Comparison of ENCODE assay signal across 12 mouse cellular contexts in the genomic region with DNA sequence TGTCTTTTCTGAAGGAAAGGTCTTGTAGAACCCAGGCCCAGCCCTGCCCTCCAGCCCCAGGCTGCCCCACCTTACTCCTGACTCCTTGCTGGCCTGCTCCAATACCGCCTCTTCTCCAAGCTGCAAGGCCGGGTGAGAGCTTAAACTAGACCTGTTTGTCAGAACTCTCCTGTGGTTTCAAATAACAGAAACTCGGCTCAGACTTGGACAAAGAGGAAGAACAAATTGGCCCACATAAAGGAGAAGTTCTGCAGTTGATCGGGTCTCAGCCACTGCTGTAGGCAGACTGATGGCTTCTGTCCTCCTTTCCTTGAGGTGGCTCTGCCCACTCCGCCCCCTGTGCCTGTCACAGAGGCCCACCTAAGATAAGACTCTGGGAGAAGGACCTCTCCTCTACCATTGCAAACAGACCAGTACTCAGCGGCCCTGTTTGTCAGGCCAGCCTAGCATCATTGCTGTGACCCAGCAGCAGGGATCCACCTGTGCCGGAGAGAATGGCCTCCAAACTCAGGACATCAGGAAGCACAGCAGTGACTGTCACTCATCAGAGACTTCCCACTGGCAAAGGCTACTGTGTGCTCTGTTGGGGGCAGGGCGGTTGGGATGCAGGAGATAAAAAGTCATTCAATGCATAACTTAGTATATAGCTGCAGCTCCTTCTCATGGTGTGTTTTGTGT.
DNase-seq lines count a peak whose midpoint lies in the region; ATAC-seq and TF ChIP-seq lines count a peak whose summit lies in the region.
"Had no signal": no experiment of that assay in that cellular context is flagged by ENCODE, and none has a peak within 500 bp of the region (broad histone marks: within the 10 kb centered on the region; RNA-seq: fewer than 3 reads in every experiment).

No protein-coding gene starts in this region.

- ATAC-seq in forebrain, embryonic 16.5 days: peak; percentile 19; the same call in 1 of the 2 replicates
- ATAC-seq in forebrain, embryonic 13.5 days: no peak
- ATAC-seq in lung, postnatal 0 days: no peak
- peak; percentile 91 for ATAC-seq in granulocyte monocyte progenitor cell, adult 5-6 weeks (replicated peaks; ENCODE audit: poor library complexity, severe bottlenecking)
- peak; percentile 31; the same call in 1 of the 2 replicates for ATAC-seq in stomach, embryonic 15.5 days (ENCODE audit: insufficient read depth, low FRiP score, low read depth)
- ATAC-seq in midbrain, embryonic 11.5 days (ENCODE audit: low FRiP score): no peak

- no peak overlapping the region for H3K4me3 ChIP-seq in forebrain, embryonic 16.5 days (replicated peaks; ENCODE audit: low read length)
- H3K4me3 ChIP-seq in forebrain, embryonic 13.5 days: no peak overlapping the region
- H3K4me3 ChIP-seq in lung, postnatal 0 days (ENCODE audit: low read depth, low read length): no peak overlapping the region
- H3K4me3 ChIP-seq in stomach, embryonic 15.5 days (replicated peaks): no peak overlapping the region
- no peak overlapping the region for H3K4me3 ChIP-seq in midbrain, embryonic 11.5 days (ENCODE audit: low read depth, low read length)
- H3K4me3 ChIP-seq: limb, embryonic 12.5 days had no signal

- H3K27me3 ChIP-seq in forebrain, embryonic 16.5 days (replicated peaks; ENCODE audit: control insufficient read depth, insufficient read depth, low read length): no peaks in the 10 kb centered on the region
- no peaks in the 10 kb centered on the region for H3K27me3 ChIP-seq in forebrain, embryonic 13.5 days
- no peaks in the 10 kb centered on the region for H3K27me3 ChIP-seq in lung, postnatal 0 days (replicated peaks; ENCODE audit: insufficient read depth, low read length)
- H3K27me3 ChIP-seq in stomach, embryonic 15.5 days (replicated peaks): no peaks in the 10 kb centered on the region
- H3K27me3 ChIP-seq in midbrain, embryonic 11.5 days (ENCODE audit: control insufficient read depth, insufficient read depth, low read length): no peaks in the 10 kb centered on the region
- H3K27me3 ChIP-seq: limb, embryonic 12.5 days had no signal

- H3K27ac ChIP-seq in forebrain, embryonic 16.5 days (ENCODE audit: low read length): no peak overlapping the region
- no peak overlapping the region for H3K27ac ChIP-seq in forebrain, embryonic 13.5 days
- no peak overlapping the region for H3K27ac ChIP-seq in lung, postnatal 0 days (ENCODE audit: low read length)
- H3K27ac ChIP-seq in stomach, embryonic 15.5 days: peak overlapping the region; percentile 40
- no peak overlapping the region for H3K27ac ChIP-seq in midbrain, embryonic 11.5 days (ENCODE audit: low read depth, low read length)
- H3K27ac ChIP-seq: limb, embryonic 12.5 days had no signal

- whole genome bisulfite sequencing in forebrain, embryonic 16.5 days: 76% methylated on average over 8 of the region's 8 CpGs
- 72% methylated on average over 8 of the region's 8 CpGs for WGBS in forebrain, embryonic 13.5 days
- WGBS in lung, postnatal 0 days: 57% methylated on average over 8 of the region's 8 CpGs
- 58% methylated on average over 8 of the region's 8 CpGs for WGBS in stomach, embryonic 15.5 days
- WGBS in midbrain, embryonic 11.5 days: 65% methylated on average over 8 of the region's 8 CpGs

- TF ChIP-seq EP300 in lung, postnatal 0 days (IDR thresholded peaks at IDR 0.05): no peak

- DNase-seq in lung, postnatal 0 days (ENCODE audit: low spot score): peak; percentile 49
- DNase-seq in lung, postnatal 4 days: no peak
- no peak for DNase-seq in right cerebral cortex, postnatal 10 days (ENCODE audit: low spot score in 2 of 2)
- no peak for DNase-seq in midbrain, embryonic 11.5 days (ENCODE audit: low spot score, missing footprints)
- DNase-seq: adrenal gland, adult 2 months; heart, postnatal 4 days; thymus, adult 18-20 months had no signal

- peaks cover 6% of the 10 kb centered on the region; the same call in 1 of the 2 replicates for H3K4me1 ChIP-seq in forebrain, embryonic 16.5 days (replicated peaks; ENCODE audit: control insufficient read depth, insufficient read depth, low read length)
- peaks cover 11% of the 10 kb centered on the region; the same call in 1 of the 2 replicates for H3K4me1 ChIP-seq in forebrain, embryonic 13.5 days
- peaks cover 6% of the 10 kb centered on the region; the same call in 1 of the 2 replicates for H3K4me1 ChIP-seq in lung, postnatal 0 days (ENCODE audit: insufficient read depth, low read depth, low read length)
- H3K4me1 ChIP-seq in stomach, embryonic 15.5 days: peaks cover 3% of the 10 kb centered on the region; the same call in 1 of the 2 replicates
- H3K4me1 ChIP-seq in midbrain, embryonic 11.5 days (ENCODE audit: control insufficient read depth, insufficient read depth, low read length): no peaks in the 10 kb centered on the region

- no peak for TF ChIP-seq CTCF in lung, postnatal 0 days (IDR thresholded peaks at IDR 0.05)

- H3K36me3 ChIP-seq in forebrain, embryonic 16.5 days (ENCODE audit: control insufficient read depth, insufficient read depth): no peaks in the 10 kb centered on the region
- no peaks in the 10 kb centered on the region for H3K36me3 ChIP-seq in forebrain, embryonic 13.5 days (ENCODE audit: poor library complexity, severe bottlenecking)
- H3K36me3 ChIP-seq in lung, postnatal 0 days (ENCODE audit: insufficient read depth, low read length): no peaks in the 10 kb centered on the region
- H3K36me3 ChIP-seq in stomach, embryonic 15.5 days: no peaks in the 10 kb centered on the region
- H3K36me3 ChIP-seq in midbrain, embryonic 11.5 days (ENCODE audit: control insufficient read depth, insufficient read depth, low read length): no peaks in the 10 kb centered on the region
- H3K36me3 ChIP-seq: limb, embryonic 12.5 days had no signal

- H3K9me3 ChIP-seq in forebrain, embryonic 16.5 days (ENCODE audit: control insufficient read depth, low read length): no peaks in the 10 kb centered on the region
- H3K9me3 ChIP-seq in forebrain, embryonic 13.5 days (replicated peaks): no peaks in the 10 kb centered on the region
- H3K9me3 ChIP-seq in lung, postnatal 0 days (ENCODE audit: low read length): no peaks in the 10 kb centered on the region
- H3K9me3 ChIP-seq in stomach, embryonic 15.5 days: no peaks in the 10 kb centered on the region
- no peaks in the 10 kb centered on the region for H3K9me3 ChIP-seq in midbrain, embryonic 11.5 days (ENCODE audit: control insufficient read depth, low read length)
- H3K9me3 ChIP-seq: limb, embryonic 12.5 days had no signal

- no peak overlapping the region for H3K9ac ChIP-seq in forebrain, embryonic 16.5 days (replicated peaks; ENCODE audit: low read depth, low read length)
- no peak overlapping the region for H3K9ac ChIP-seq in forebrain, embryonic 13.5 days
- H3K9ac ChIP-seq in lung, postnatal 0 days (replicated peaks; ENCODE audit: low read depth): no peak overlapping the region
- no peak overlapping the region for H3K9ac ChIP-seq in stomach, embryonic 15.5 days
- H3K9ac ChIP-seq in midbrain, embryonic 11.5 days (ENCODE audit: low read length): no peak overlapping the region
- H3K9ac ChIP-seq: limb, embryonic 12.5 days had no signal

- no peak overlapping the region for H3K4me2 ChIP-seq in forebrain, embryonic 16.5 days (ENCODE audit: low read length)
- H3K4me2 ChIP-seq in forebrain, embryonic 13.5 days: no peak overlapping the region
- H3K4me2 ChIP-seq in lung, postnatal 0 days (replicated peaks; ENCODE audit: low read depth, low read length): no peak overlapping the region
- H3K4me2 ChIP-seq in stomach, embryonic 15.5 days: no peak overlapping the region
- no peak overlapping the region for H3K4me2 ChIP-seq in midbrain, embryonic 11.5 days
- H3K4me2 ChIP-seq: limb, embryonic 12.5 days had no signal

Comparison
In these comparisons a context has a peak if more than half of its experiments do, and no peak if none do; other contexts are left out.
1. ATAC-seq: peak in forebrain, embryonic 16.5 days (single experiment), granulocyte monocyte progenitor cell, adult 5-6 weeks (single experiment) and stomach, embryonic 15.5 days (single experiment); none in forebrain, embryonic 13.5 days (single experiment), lung, postnatal 0 days (single experiment) and midbrain, embryonic 11.5 days (single experiment).